Mouse (Mus musculus) C2C12 (cell line): ENCODE measurements around the gene Smim12.

Experiments used
- CTCF ChIP-seq: IDR thresholded peaks from one replicate; pipeline ENCODE4 v1.5.1; 2011; ENCODE audit not compliant: control insufficient read depth, insufficient read depth, insufficient read length
- FOSL1 ChIP-seq: IDR thresholded peaks from one replicate; pipeline ENCODE4 v1.8.0; 2011; ENCODE audit warnings: mild to moderate bottlenecking, low read length; ENCODE audit not compliant: poor library complexity, insufficient read depth, severe bottlenecking

DNA sequence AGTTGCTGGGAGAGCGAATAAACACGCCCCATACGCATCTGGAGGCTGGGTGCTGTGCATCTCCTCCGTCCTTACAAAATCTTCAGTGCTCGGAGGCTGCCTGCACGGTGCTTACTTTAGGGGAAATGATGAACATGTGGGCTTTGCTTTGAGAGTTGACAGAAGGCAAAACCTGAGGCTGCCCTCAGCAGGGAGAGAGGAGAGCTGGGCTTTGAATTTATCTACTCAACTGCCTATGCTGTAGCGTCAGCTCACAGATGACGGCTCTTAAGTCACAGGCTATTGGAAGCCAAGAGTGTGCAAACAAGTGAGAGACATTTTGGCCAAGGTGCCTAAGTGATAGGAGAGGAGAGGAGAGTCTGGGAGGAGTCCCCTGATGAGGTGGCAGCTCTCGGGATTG, 35.7 kb downstream of the Smim12 start:
- no peak for TF ChIP-seq FOSL1
- TF ChIP-seq CTCF, result no peak
